In the genomic region with DNA sequence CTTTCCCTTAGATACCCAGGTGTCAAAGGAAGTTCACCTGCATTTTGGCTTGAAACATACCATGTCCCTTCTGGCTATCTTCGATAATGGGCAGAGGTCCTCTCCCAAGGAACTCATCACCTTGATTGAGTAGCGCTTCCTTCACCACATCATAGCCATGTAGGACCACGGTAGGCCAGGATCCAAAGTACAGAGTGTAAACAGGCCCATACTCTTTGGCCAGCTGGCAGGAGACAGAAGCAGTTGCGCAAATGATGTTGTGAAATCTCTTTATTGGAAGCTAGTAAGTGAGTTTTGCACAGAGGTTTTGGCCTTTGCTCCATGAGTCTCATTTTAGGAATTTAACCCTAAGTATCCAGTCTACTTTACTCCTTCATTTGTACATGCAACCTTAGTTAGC, we compare ENCODE assay signal across 11 mouse cellular contexts. TPM values are rescaled to one million over a fixed set of nuclear protein-coding genes. Genes with fewer than 3 reads are reported as not detected.
DNase-seq lines count a peak whose midpoint lies in the region; ATAC-seq and TF ChIP-seq lines count a peak whose summit lies in the region.
"Had no signal": no experiment of that assay in that cellular context is flagged by ENCODE, and none has a peak within 500 bp of the region (broad histone marks: within the 10 kb centered on the region; RNA-seq: fewer than 3 reads in every experiment).

No protein-coding gene starts in this region.

- peak; percentile 96 for TF ChIP-seq EP300 in lung, postnatal 0 days (IDR thresholded peaks at IDR 0.05)

- TF ChIP-seq CTCF in lung, postnatal 0 days (IDR thresholded peaks at IDR 0.05) = no peak

- H3K4me3 ChIP-seq in intestine, embryonic 15.5 days (replicated peaks) = no peak overlapping the region
- H3K4me3 ChIP-seq in lung, postnatal 0 days (ENCODE audit: low read depth, low read length) = no peak overlapping the region
- H3K4me3 ChIP-seq: heart, embryonic 13.5 days had no signal

- no peaks in the 10 kb centered on the region for H3K36me3 ChIP-seq in intestine, embryonic 15.5 days
- no peaks in the 10 kb centered on the region for H3K36me3 ChIP-seq in lung, postnatal 0 days (ENCODE audit: insufficient read depth, low read length)
- H3K36me3 ChIP-seq: heart, embryonic 13.5 days had no signal

- H3K4me1 ChIP-seq in intestine, embryonic 15.5 days (replicated peaks) = no peaks in the 10 kb centered on the region
- no peaks in the 10 kb centered on the region for H3K4me1 ChIP-seq in lung, postnatal 0 days (ENCODE audit: insufficient read depth, low read depth, low read length)
- H3K4me1 ChIP-seq: heart, embryonic 13.5 days had no signal

- intact Hi-C loops in left cerebral cortex, postnatal 4 days (cut with DNase I) = no loop called here

- H3K4me2 ChIP-seq in intestine, embryonic 15.5 days (replicated peaks) = no peak overlapping the region
- H3K4me2 ChIP-seq in lung, postnatal 0 days (replicated peaks; ENCODE audit: low read depth, low read length) = no peak overlapping the region
- H3K4me2 ChIP-seq: heart, embryonic 13.5 days had no signal

- 65% methylated on average over 4 of the region's 4 CpGs for WGBS in intestine, embryonic 15.5 days
- 39% methylated on average over 4 of the region's 4 CpGs for WGBS in lung, postnatal 0 days

- ATAC-seq in intestine, embryonic 15.5 days = peak; percentile 66
- peak; percentile 95 for ATAC-seq in lung, postnatal 0 days
- no peak for ATAC-seq in activated CD4-positive, CD25-positive, alpha-beta regulatory T cell, adult 4 months

- no peak overlapping the region for H3K9ac ChIP-seq in intestine, embryonic 15.5 days
- H3K9ac ChIP-seq in lung, postnatal 0 days (replicated peaks; ENCODE audit: low read depth) = no peak overlapping the region
- H3K9ac ChIP-seq: heart, embryonic 13.5 days had no signal

- DNase-seq in 416B (ENCODE audit: low read depth) = peak; percentile 58
- peak; percentile 61 to 62 for DNase-seq in adrenal gland, postnatal 36 days
- peak; percentile 96 for DNase-seq in lung, postnatal 0 days (ENCODE audit: low spot score)
- DNase-seq in frontal cortex, postnatal 10 days (ENCODE audit: low spot score in 2 of 2) = no peak
- DNase-seq in embryo, embryonic 11 days = no peak
- no peak for DNase-seq in left cerebral cortex, postnatal 4 days
- DNase-seq: cerebellum, postnatal 25 days had no signal

- no peaks in the 10 kb centered on the region for H3K9me3 ChIP-seq in intestine, embryonic 15.5 days
- H3K9me3 ChIP-seq in lung, postnatal 0 days (ENCODE audit: low read length) = no peaks in the 10 kb centered on the region
- H3K9me3 ChIP-seq: heart, embryonic 13.5 days had no signal

- no peak overlapping the region for H3K27ac ChIP-seq in intestine, embryonic 15.5 days
- peak overlapping the region; percentile 33; the same call in 1 of the 2 replicates for H3K27ac ChIP-seq in lung, postnatal 0 days (ENCODE audit: low read length)
- H3K27ac ChIP-seq: heart, embryonic 13.5 days had no signal

- no peaks in the 10 kb centered on the region for H3K27me3 ChIP-seq in intestine, embryonic 15.5 days (replicated peaks)
- H3K27me3 ChIP-seq in lung, postnatal 0 days (replicated peaks; ENCODE audit: insufficient read depth, low read length) = no peaks in the 10 kb centered on the region
- H3K27me3 ChIP-seq: heart, embryonic 13.5 days had no signal

RNA-seq across cellular contexts. Expression of a gene that starts 7.5 kb away (rescaled TPM):
- 1 to 10 TPM in 1 of 2 experiments, under 1 TPM in 1; 0.40 to 1.6 TPM for total RNA-seq in adrenal gland, postnatal 36 days (2021)
- 2.7 and 3.1 TPM in 2 replicates for polyA plus RNA-seq in intestine, embryonic 15.5 days (2015; fragmentation: Nextera tagmentation; extraction: Ambion mirVana)
- 0.56 and 0.80 TPM in 2 replicates for polyA plus RNA-seq in lung, postnatal 0 days (2015; fragmentation: Nextera tagmentation; extraction: Ambion mirVana)
- not detected for polyA plus RNA-seq in activated CD4-positive, CD25-positive, alpha-beta regulatory T cell, adult 4 months (2017; shearing (Covaris generic))
- not detected for total RNA-seq in left cerebral cortex, postnatal 4 days (2021)
- polyA plus RNA-seq: spleen, adult 2 months had no signal

RNA-seq across cellular contexts. Expression of a gene that starts 35.1 kb away (rescaled TPM):
- total RNA-seq in adrenal gland, postnatal 36 days (2021) = under 1 TPM in 1 of 2 experiments, not detected in 1; 0.26 TPM
- polyA plus RNA-seq in intestine, embryonic 15.5 days (2015; fragmentation: Nextera tagmentation; extraction: Ambion mirVana) = 21.4 and 26.2 TPM in 2 replicates
- 5.0 and 5.1 TPM in 2 replicates for polyA plus RNA-seq in lung, postnatal 0 days (2015; fragmentation: Nextera tagmentation; extraction: Ambion mirVana)
- polyA plus RNA-seq in activated CD4-positive, CD25-positive, alpha-beta regulatory T cell, adult 4 months (2017; shearing (Covaris generic)) = under 1 TPM in 1 of 2 experiments, not detected in 1; 0.15 TPM
- total RNA-seq in left cerebral cortex, postnatal 4 days (2021) = under 1 TPM in 1 of 2 experiments, not detected in 1; 0.18 TPM

RNA-seq across cellular contexts. Expression of a gene that starts 48.1 kb away (rescaled TPM):
- 10 to 100 TPM; 15.8 to 32.5 TPM for total RNA-seq in adrenal gland, postnatal 36 days (2021)
- polyA plus RNA-seq in intestine, embryonic 15.5 days (2015; fragmentation: Nextera tagmentation; extraction: Ambion mirVana) = 36.9 and 38.4 TPM in 2 replicates
- 22.7 and 26.9 TPM in 2 replicates for polyA plus RNA-seq in lung, postnatal 0 days (2015; fragmentation: Nextera tagmentation; extraction: Ambion mirVana)
- 1 to 10 TPM; 4.2 to 4.9 TPM for polyA plus RNA-seq in activated CD4-positive, CD25-positive, alpha-beta regulatory T cell, adult 4 months (2017; shearing (Covaris generic))
- total RNA-seq in left cerebral cortex, postnatal 4 days (2021) = 10 to 100 TPM; 23.4 to 26.1 TPM

Comparison
In these comparisons a context has a peak if more than half of its experiments do, and no peak if none do; other contexts are left out.
1. DNase-seq: peak in 416B (single experiment), adrenal gland, postnatal 36 days (2 of 2) and lung, postnatal 0 days (single experiment); none in frontal cortex, postnatal 10 days (0 of 2), embryo, embryonic 11 days (single experiment) and left cerebral cortex, postnatal 4 days (single experiment).